Mouse (Mus musculus): ENCODE data around the gene Spag7. TPM values are rescaled to one million over a fixed set of nuclear protein-coding genes. Genes with fewer than 3 reads are reported as not detected.

Spag7 gene
- polyA plus RNA-seq, 1 experiment from 2014 or later = 181 TPM

GRCm38 (mm10) chr11:70697376-70697775 lies 28.2 kb upstream of the Spag7 start:
- DNase-seq (ENCODE audit: extremely low spot score, low spot score) = no peak
- no peak overlapping the region for H3K27ac ChIP-seq
- WGBS = 70% methylated on average over 3 of the region's 3 CpGs
- no peaks in the 10 kb centered on the region for H3K9me3 ChIP-seq
- peaks cover 27% of the 10 kb centered on the region for H3K4me1 ChIP-seq
- H3K36me3 ChIP-seq (replicated peaks) = peaks cover 1% of the 10 kb centered on the region; the same call in 1 of the 2 replicates
- H3K27me3 ChIP-seq (ENCODE audit: poor library complexity, severe bottlenecking) = no peaks in the 10 kb centered on the region
- H3K4me3 ChIP-seq = no peak overlapping the region

- Histone ChIP-seq H3K27me3 (ENCODE audit: poor library complexity, severe bottlenecking) (no peaks in the 10 kb centered on the region; the same call in 1 of the 2 replicates), H3K4me1 (peaks cover 13% of the 10 kb centered on the region), H3K36me3 (replicated peaks) (no peaks in the 10 kb centered on the region), H3K4me3 (no peak overlapping the region), H3K27ac (no peak overlapping the region), H3K9me3 (no peaks in the 10 kb centered on the region)
- no peak for DNase-seq (ENCODE audit: extremely low spot score, low spot score)
- 72% methylated on average over 3 of the region's 3 CpGs for WGBS
Measured at GRCm38 (mm10) chr11:70693504-70693903, 24.3 kb upstream of the Spag7 start.

- 48% methylated on average over 4 of the region's 4 CpGs for WGBS
- no peaks in the 10 kb centered on the region for H3K9me3 ChIP-seq
- peaks cover 37% of the 10 kb centered on the region for H3K4me1 ChIP-seq
- H3K36me3 ChIP-seq (replicated peaks) = peaks cover 11% of the 10 kb centered on the region
- H3K27ac ChIP-seq = no peak overlapping the region
- no peaks in the 10 kb centered on the region; the same call in 1 of the 2 replicates for H3K27me3 ChIP-seq (ENCODE audit: poor library complexity, severe bottlenecking)
- no peak overlapping the region for H3K4me3 ChIP-seq
- no peak for DNase-seq (ENCODE audit: extremely low spot score, low spot score)
Measured at GRCm38 (mm10) chr11:70689578-70689977, 20.4 kb upstream of the Spag7 start.

GRCm38 (mm10) chr11:70688372-70688771 lies 19.2 kb upstream of the Spag7 start:
- peak overlapping the region; percentile 92 for H3K27ac ChIP-seq
- DNase-seq (ENCODE audit: extremely low spot score, low spot score) = no peak

GRCm38 (mm10) chr11:70687601-70688199 lies 18.5 kb upstream of the Spag7 start, which contains the start of gene Camta2:
Gene Camta2 (minus strand): TSS chr11:70688105.
- H3K27ac ChIP-seq = peak within 1 kb of the TSS; percentile 92
- no peaks in the 10 kb centered on the region for H3K9me3 ChIP-seq
- under 1% methylated on average over 55 of the region's 55 CpGs for WGBS
- peak within 1 kb of the TSS; percentile 92 for H3K4me3 ChIP-seq
- H3K27me3 ChIP-seq (ENCODE audit: poor library complexity, severe bottlenecking) = no peaks in the 10 kb centered on the region; the same call in 1 of the 2 replicates
- peaks cover 44% of the 10 kb centered on the region for H3K4me1 ChIP-seq
- peak; percentile 84 for DNase-seq (ENCODE audit: extremely low spot score, low spot score)
- peaks cover 30% of the 10 kb centered on the region for H3K36me3 ChIP-seq (replicated peaks)

More at GRCm38 (mm10) chr11:70688372-70688771, 19.2 kb upstream of the Spag7 start:
- peaks cover 23% of the 10 kb centered on the region for H3K36me3 ChIP-seq (replicated peaks)
- H3K27me3 ChIP-seq (ENCODE audit: poor library complexity, severe bottlenecking) = no peaks in the 10 kb centered on the region; the same call in 1 of the 2 replicates
- WGBS = 15% methylated on average over 8 of the region's 8 CpGs
- H3K9me3 ChIP-seq = no peaks in the 10 kb centered on the region
- H3K4me1 ChIP-seq = peaks cover 38% of the 10 kb centered on the region
- peak overlapping the region; percentile 92 for H3K4me3 ChIP-seq

- Histone ChIP-seq H3K9me3 (no peaks in the 10 kb centered on the region), H3K27ac (peak overlapping the region; percentile 92), H3K27me3 (ENCODE audit: poor library complexity, severe bottlenecking) (no peaks in the 10 kb centered on the region; the same call in 1 of the 2 replicates), H3K4me1 (peaks cover 51% of the 10 kb centered on the region), H3K4me3 (peak overlapping the region; percentile 92), H3K36me3 (replicated peaks) (peaks cover 33% of the 10 kb centered on the region)
- peak; percentile 49 for DNase-seq (ENCODE audit: extremely low spot score, low spot score)
- 3% methylated on average over 16 of the region's 16 CpGs for WGBS
Measured at GRCm38 (mm10) chr11:70686901-70687566, 17.8 kb upstream of the Spag7 start.

- WGBS = 93% methylated on average over 5 of the region's 5 CpGs
- Histone ChIP-seq H3K9me3 (no peaks in the 10 kb centered on the region), H3K27me3 (ENCODE audit: poor library complexity, severe bottlenecking) (0 out of 2 replicates have a peak, but pooled peaks cover 3% of the 10 kb centered on the region), H3K36me3 (replicated peaks) (peaks cover 59% of the 10 kb centered on the region), H3K4me3 (no peak overlapping the region), H3K27ac (no peak overlapping the region), H3K4me1 (peaks cover 53% of the 10 kb centered on the region)
- DNase-seq (ENCODE audit: extremely low spot score, low spot score) = no peak
Measured at GRCm38 (mm10) chr11:70683640-70684039, 14.4 kb upstream of the Spag7 start.

- Histone ChIP-seq H3K27me3 (ENCODE audit: poor library complexity, severe bottlenecking) (0 out of 2 replicates have a peak, but pooled peaks cover 3% of the 10 kb centered on the region), H3K36me3 (replicated peaks) (peaks cover 64% of the 10 kb centered on the region), H3K4me1 (peaks cover 40% of the 10 kb centered on the region), H3K4me3 (peak overlapping the region; percentile 29), H3K27ac (peak overlapping the region; percentile 84), H3K9me3 (no peaks in the 10 kb centered on the region)
- 13% methylated on average over 8 of the region's 11 CpGs for WGBS
- peak; percentile 67 for DNase-seq (ENCODE audit: extremely low spot score, low spot score)
Measured at GRCm38 (mm10) chr11:70681897-70682581, 12.8 kb upstream of the Spag7 start.

- no peak for DNase-seq (ENCODE audit: extremely low spot score, low spot score)
- H3K4me3 ChIP-seq = 0 out of 2 replicates have a peak overlapping the region, but pooled peaks have one; percentile 1
- H3K27me3 ChIP-seq (ENCODE audit: poor library complexity, severe bottlenecking) = 0 out of 2 replicates have a peak, but pooled peaks cover 3% of the 10 kb centered on the region
- H3K27ac ChIP-seq = peak overlapping the region; percentile 84
- no peaks in the 10 kb centered on the region for H3K9me3 ChIP-seq
- 60% methylated on average over 12 of the region's 12 CpGs for WGBS
- H3K36me3 ChIP-seq (replicated peaks) = peaks cover 68% of the 10 kb centered on the region
- peaks cover 31% of the 10 kb centered on the region for H3K4me1 ChIP-seq
Measured at GRCm38 (mm10) chr11:70681170-70681569, 12.0 kb upstream of the Spag7 start.

- no peak for DNase-seq (ENCODE audit: extremely low spot score, low spot score)
- Histone ChIP-seq H3K27me3 (ENCODE audit: poor library complexity, severe bottlenecking) (0 out of 2 replicates have a peak, but pooled peaks cover 3% of the 10 kb centered on the region), H3K9me3 (no peaks in the 10 kb centered on the region), H3K36me3 (replicated peaks) (peaks cover 72% of the 10 kb centered on the region), H3K27ac (no peak overlapping the region), H3K4me1 (peaks cover 30% of the 10 kb centered on the region), H3K4me3 (no peak overlapping the region)
- WGBS = 88% methylated on average over 8 of the region's 8 CpGs
Measured at GRCm38 (mm10) chr11:70679894-70680293, 10.7 kb upstream of the Spag7 start.

GRCm38 (mm10) chr11:70679361-70679760 lies 10.1 kb upstream of the Spag7 start:
- Histone ChIP-seq H3K4me1 (peaks cover 30% of the 10 kb centered on the region), H3K36me3 (replicated peaks) (peaks cover 71% of the 10 kb centered on the region), H3K27me3 (ENCODE audit: poor library complexity, severe bottlenecking) (0 out of 2 replicates have a peak, but pooled peaks cover 3% of the 10 kb centered on the region), H3K4me3 (no peak overlapping the region), H3K27ac (no peak overlapping the region), H3K9me3 (no peaks in the 10 kb centered on the region)
- DNase-seq (ENCODE audit: extremely low spot score, low spot score) = no peak
- 93% methylated on average over 8 of the region's 8 CpGs for WGBS

- Histone ChIP-seq H3K9me3 (no peaks in the 10 kb centered on the region), H3K4me1 (peaks cover 32% of the 10 kb centered on the region), H3K4me3 (no peak overlapping the region), H3K36me3 (replicated peaks) (peaks cover 71% of the 10 kb centered on the region), H3K27ac (no peak overlapping the region), H3K27me3 (ENCODE audit: poor library complexity, severe bottlenecking) (0 out of 2 replicates have a peak, but pooled peaks cover 3% of the 10 kb centered on the region)
- DNase-seq (ENCODE audit: extremely low spot score, low spot score) = no peak
- WGBS = 81% methylated on average over 2 of the region's 2 CpGs
Measured at GRCm38 (mm10) chr11:70678576-70678975, 9.4 kb upstream of the Spag7 start.

All from forebrain, embryonic 10.5 days (tissue).